Mouse (Mus musculus) heart, adult 18-20 months (tissue): ENCODE results near the gene Sucla2. TPM values are rescaled to one million over a fixed set of nuclear protein-coding genes. Genes with fewer than 3 reads are reported as not detected.

Experiments
- DNase-seq, 2 experiments: peaks; one replicate each; pipeline ENCODE4 v3.0.0; 2021 to 2022; ENCODE audit warnings: mixed read lengths in 1 of 2
- long read RNA-seq, 2 experiments: library from polyadenylated mRNA; stranded (forward); transcript quantifications; one replicate each; pipeline ENCODE4 v2.0.0; 2021
- total RNA-seq, 2 experiments: library from RNA; stranded (reverse); gene quantifications; 2 replicates each; pipeline ENCODE4 v1.2.3; 2021

Sucla2 gene
- total RNA-seq: 100 to 1,000 TPM; 776 to 832 TPM
- long read RNA-seq, experiment 1, transcript Sucla2-203 (11 exons, 2,229 nt): major isoform, 851 of 906 reads
- long read RNA-seq, experiment 1, partial matches to known transcripts: 19 of 906 reads
- long read RNA-seq, experiment 1, other reads (novel, unspliced or antisense): 36 of 906 reads
- long read RNA-seq, experiment 2, transcript Sucla2-203 (11 exons, 2,229 nt): major isoform, 418 of 463 reads
- long read RNA-seq, experiment 2, partial matches to known transcripts: 24 of 463 reads
- long read RNA-seq, experiment 2, other reads (novel, unspliced or antisense): 21 of 463 reads

DNA sequence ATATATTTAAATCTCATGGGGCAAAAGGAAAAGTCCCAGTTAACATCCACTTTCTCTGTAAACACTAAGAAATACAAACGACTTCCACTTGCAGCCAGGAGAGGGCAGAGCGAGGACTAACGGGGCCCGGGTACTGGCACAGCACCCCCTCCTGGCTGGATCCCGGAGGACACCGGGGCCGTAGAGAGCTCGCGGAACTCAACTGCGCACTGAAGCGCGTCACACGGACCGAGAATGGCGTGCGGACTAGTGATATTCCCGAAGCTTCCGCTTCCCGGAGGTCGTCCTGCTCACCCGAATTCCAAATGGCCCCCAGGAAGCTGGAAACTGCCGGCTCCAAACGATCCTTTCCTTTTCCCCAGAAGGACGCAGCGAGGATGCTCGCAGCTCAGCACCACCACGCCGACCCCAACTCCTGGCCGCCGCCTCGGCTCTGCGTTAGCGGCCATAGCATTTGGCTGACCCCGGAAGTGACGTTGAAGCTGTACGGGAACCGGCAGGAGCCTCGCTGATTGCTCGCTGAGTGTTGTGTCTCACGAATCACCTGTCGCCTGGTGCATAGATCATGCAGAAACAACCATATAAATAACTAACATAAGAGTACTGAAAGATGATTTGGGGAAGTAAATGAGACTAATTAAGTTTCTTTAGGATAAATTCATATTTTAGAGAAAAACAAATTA is at the start of gene Sucla2:
Gene Sucla2 (plus strand): TSS at position 554 of the 683 bp plus-strand sequence.
- DNase-seq: peak; percentile 95 to 96

GRCm38 (mm10) chr14:73475506-73475905 is 49.6 kb upstream of the Sucla2 start:
- peak; percentile 72 to 90 for DNase-seq

DNA sequence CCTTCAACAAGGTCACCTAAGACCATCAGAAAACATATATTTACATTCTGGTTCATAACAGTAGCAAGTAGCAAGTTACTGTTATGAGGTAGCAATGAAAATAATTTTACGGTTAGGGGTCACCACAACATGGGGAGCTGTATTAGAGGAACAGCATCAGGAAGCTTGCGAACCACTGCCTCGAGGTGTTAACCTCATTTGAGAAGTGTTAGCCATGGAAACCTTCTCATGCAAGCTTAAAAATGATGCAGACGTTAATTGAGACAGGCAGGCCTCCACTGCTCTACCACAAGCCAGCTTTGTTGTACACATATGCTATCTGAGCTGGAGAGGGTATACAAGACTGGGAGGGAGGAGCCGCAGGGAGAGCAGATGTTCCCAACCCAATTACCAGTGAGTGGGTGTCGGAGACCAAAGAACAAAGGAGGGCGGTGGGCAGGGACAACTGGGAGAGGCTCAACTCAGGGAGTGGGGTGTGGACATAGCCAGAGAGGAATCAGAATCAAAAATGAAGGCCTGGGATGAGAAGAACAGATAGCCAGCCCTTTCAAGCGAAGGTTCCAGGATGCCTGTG is 48.7 kb upstream of the Sucla2 start:
- peak; percentile 26 to 63 for DNase-seq

DNA sequence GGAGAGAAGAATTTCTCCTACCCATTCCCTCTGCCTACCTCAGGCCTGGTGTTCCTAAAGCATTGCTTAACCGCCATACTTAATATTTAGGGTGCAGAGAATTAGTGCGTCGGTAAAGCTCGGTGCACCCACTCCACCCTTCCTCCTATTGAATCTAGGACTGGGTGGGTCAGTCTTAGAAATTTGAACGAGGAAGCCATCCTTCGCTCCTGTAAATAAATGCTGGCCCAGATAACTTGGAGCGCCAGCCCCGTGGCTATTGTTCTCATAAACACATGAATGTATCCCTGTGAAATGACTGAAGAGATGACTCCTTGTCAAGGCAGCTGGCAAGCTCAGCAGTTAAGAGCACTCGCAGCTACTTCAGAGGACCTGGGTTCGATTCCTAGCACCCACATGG is 48.0 kb upstream of the Sucla2 start:
- peak in 1 of 2 experiments; percentile 63 for DNase-seq

DNA sequence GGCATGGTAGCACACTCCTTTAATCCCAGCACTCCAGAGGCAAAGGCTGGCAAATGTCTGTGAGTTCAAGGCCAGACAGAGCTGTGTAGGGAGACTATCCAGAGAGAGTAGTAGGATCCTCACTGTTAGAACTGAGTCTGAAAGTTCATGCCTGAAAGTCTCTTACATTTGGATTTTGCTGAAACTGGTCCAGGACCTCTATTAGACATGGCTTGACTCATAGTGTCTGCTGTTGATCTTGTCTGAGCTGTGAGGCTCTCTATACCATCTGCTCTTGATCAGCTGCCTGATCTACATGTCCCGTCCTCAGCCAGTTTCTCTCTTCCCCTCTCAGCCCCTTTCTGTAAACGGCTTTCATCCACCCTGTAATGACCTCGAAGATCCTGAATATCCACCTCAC is 46.8 kb upstream of the Sucla2 start:
- no peak for DNase-seq

GRCm38 (mm10) chr14:73479771-73480170 is 45.3 kb upstream of the Sucla2 start:
- DNase-seq: no peak

DNA sequence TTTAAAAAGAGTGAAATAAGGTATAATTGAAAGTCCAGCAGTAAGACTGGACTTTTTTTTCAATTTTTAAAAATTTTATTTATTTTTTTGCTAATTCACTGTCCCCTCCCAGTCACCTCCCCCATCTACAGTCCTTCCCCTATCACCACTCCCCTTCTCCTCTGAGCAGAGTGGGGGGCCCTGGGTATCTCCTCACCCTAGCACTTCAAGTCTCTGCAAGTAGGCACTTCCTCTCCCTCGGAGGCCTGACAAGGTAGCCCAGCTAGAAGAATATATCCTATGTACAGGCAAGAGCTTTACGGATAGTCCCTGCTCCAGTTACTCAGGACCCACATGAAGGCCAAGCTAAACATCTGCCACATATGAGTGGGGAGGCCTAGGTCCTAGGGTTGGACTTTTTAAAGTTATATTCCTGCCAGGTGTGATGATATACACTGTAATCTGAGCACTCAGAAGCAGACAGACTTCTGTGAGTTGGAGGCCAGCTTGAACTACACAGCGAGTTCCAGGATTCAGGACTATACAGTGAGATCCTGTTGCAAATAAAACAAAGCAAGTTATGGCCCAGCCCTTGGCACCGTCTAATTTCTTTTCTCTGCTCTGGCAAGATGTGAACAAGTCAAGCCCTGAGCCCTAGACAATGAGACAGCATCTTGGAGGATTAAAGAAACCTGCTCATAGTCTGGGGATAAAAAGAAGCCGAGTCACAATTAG is 41.4 kb upstream of the Sucla2 start:
- DNase-seq: no peak

- no peak for DNase-seq
These were observed 40.6 kb upstream of the Sucla2 start for GRCm38 (mm10) chr14:73484366-73485110.

DNA sequence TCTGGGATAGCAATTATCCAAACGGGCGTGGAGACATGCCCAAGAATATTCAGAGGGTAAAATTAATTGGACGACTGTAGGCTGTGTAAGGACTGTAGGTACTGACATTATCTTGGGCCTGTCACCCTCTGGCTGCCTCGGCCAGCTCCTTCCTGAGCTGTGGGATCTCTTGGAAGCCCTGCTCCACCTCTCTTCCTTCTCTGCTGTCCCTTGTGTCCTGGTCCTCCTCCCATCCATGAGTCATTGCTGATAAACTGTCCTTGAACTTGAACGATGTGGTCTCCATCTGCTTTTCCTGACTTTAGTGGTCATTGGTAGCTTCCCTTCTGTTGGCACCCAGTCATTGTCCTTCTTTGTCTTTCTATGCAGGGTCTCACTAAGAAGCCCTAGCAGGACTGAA is 38.5 kb upstream of the Sucla2 start:
- peak in 1 of 2 experiments; percentile 70 for DNase-seq

- no peak for DNase-seq
These were observed 31.8 kb upstream of the Sucla2 start for GRCm38 (mm10) chr14:73493356-73493755.

GRCm38 (mm10) chr14:73494122-73494521 is 31.0 kb upstream of the Sucla2 start:
- DNase-seq: no peak

DNA sequence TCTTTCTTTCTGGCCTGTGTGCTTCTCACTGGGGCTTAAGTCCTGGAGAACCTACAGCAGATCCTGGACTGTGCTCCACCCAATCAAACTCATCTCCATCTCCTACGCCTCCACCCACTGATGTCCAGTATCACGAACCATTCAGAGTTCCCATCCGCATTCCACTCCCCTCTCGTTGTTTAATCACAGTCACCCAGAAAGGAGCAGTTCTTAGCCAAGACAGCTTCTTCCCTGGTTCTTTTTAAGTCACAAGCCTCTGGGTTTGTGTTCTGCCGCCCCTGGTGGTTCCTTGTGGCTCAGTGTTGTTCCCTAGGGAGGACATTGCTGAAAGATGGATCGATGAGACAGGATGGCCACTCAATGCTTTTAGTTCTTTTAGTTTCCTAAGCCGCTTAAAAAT is 29.4 kb upstream of the Sucla2 start:
- DNase-seq: peak in 1 of 2 experiments; percentile 56

- no peak for DNase-seq
These were observed 23.8 kb upstream of the Sucla2 start for GRCm38 (mm10) chr14:73501283-73501682.

DNA sequence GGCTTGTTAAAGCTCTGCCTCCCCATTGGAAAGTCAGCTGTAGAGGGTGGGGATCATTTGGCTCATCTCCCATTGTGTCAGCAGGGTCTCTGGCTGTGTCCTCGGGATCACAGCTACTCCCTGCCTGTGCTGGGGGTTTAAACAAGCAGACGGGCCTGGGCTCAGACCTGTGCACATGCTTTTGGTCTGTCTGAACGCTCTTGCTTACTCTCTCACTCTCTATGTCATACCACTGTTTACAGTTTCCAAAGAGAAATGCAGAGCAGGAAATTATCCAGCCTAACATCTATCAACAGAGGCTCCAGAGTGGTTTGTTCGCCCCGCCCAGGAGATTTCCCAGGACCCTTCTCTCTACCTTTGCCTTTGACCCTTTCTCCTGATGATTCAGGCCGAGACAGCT is 23.4 kb upstream of the Sucla2 start:
- DNase-seq: no peak

DNA sequence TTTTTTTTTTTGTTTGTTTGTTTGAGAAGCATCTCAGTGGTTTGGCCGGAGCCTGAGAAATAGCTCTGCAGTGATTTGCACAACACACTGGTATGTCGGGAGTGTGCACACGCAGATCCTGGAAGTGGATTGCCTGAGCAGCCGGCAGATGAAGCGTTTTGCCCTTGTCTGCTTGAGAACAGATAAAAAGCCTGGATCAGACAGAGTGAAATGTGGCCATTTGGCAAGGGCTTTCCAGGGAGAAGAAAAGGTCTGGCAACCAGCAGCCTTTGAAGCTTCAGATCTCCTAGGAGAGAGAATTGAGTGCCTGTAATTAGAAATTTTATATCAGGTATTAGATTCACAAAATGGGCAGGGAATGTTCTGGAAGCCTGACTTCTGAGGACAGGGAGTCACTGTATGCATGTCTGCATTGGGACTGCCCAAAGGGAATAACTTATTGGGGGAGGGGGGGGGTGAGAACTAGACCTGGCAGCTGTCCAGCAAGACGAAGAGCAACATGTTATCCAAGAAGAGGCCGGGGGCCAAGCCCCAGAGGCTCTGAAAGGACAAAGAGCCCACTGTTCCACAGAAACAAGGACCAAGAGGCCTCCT is 22.4 kb upstream of the Sucla2 start:
- peak; percentile 61 to 78 for DNase-seq

DNA sequence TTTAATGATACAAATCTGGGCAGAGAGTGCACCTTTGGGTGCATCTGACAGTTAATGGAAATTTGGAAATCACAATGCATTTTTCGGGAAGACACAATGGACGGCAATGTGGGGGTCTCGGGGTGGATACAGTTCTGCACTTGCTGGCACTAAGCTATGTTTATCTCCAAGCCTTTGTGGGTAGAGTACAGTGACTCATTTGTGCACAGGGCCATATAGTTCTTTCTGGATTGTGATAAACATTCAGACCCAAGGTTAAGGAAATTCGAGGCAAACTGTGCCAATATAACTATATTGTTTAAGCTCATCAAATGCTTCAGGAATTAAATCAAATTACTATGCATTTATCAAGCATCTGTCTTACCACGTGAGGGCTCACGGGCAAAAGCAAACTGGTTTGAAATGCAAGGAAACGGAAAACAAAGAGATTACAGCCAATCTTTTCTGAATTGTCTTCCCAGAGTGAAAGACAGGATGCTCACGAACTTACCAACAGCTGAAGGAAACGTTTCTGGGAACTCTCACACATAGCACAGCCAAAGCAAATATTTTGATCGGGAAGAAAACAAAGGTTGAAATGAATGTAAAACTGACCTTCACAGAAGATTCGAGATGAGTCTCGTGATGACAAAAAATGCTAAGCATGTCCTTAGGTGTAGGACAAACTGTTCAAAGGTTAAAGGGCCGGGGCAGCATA is 21.7 kb upstream of the Sucla2 start:
- DNase-seq: peak; percentile 45 to 47

- peak in 1 of 2 experiments; percentile 35 for DNase-seq
These were observed 18.8 kb upstream of the Sucla2 start for GRCm38 (mm10) chr14:73506283-73506682.

DNA sequence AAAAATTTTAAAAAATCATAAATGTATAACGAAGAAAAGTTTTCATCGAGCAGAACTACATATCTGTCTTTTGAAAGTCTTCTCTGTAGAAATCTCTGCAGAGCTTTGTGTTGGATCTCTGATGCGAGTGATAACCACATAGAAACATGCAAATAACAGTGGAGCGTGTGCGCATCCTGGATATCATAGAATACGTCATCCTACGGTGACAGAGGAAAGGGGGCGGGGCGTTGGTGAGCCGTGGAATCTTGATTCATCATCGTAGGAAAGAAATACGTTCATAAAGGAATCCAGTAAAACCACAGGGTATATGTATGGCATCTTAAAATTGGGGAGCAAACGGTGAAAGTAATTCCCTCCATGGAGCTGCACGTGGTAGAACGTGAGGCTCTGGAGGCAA is 17.9 kb upstream of the Sucla2 start:
- DNase-seq: no peak

GRCm38 (mm10) chr14:73507702-73508376 is 17.3 kb upstream of the Sucla2 start:
- DNase-seq: peak; percentile 45 to 59
